Mouse (Mus musculus): ENCODE data around the gene Thap12.

Thap12 gene

GRCm38 (mm10) chr7:98702283-98703240 is at the start of gene Thap12:
Gene Thap12, plus strand, starts transcription at chr7:98703103.
- peak; percentile 98 to 99 for DNase-seq (ENCODE audit: low spot score in 2 of 2)

- peak; percentile 47 to 62 for DNase-seq (ENCODE audit: low spot score in 2 of 2)
Observed at GRCm38 (mm10) chr7:98655681-98656530, 47.0 kb upstream of the Thap12 start.

GRCm38 (mm10) chr7:98656531-98657221 is 46.2 kb upstream of the Thap12 start, which contains the start of gene Emsy:
Gene Emsy, minus strand, starts transcription at chr7:98656783.
- DNase-seq (ENCODE audit: low spot score in 2 of 2) = peak; percentile 75 to 82

GRCm38 (mm10) chr7:98665166-98665565 is 37.7 kb upstream of the Thap12 start:
- no peak for DNase-seq (ENCODE audit: low spot score in 2 of 2)

DNA sequence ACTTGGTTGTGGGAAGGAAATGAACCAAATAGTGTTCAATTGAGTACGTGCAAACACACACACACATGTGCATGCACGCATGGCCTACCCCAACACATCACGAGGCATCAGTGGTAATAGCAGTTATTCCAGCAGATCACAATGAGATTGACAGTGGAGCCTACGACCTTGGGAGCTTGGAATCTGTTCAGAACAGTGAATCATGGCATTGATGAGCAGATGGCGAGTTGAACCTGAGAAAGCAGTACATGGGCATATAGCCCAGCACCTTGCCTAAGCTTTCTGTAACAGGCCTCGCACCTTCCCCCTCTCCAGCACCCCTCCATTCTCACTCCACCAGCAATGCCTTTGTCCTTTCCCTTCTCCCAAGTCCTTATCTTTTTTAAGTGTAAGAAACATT is 37.2 kb upstream of the Thap12 start:
- no peak for DNase-seq (ENCODE audit: low spot score in 2 of 2)

- no peak for DNase-seq (ENCODE audit: low spot score in 2 of 2)
Observed at GRCm38 (mm10) chr7:98667956-98668746, 34.8 kb upstream of the Thap12 start.

- no peak for DNase-seq (ENCODE audit: low spot score in 2 of 2)
Observed at GRCm38 (mm10) chr7:98670831-98671230, 32.1 kb upstream of the Thap12 start.

- DNase-seq (ENCODE audit: low spot score in 2 of 2) = no peak
Observed at GRCm38 (mm10) chr7:98671416-98671815, 31.5 kb upstream of the Thap12 start.

DNA sequence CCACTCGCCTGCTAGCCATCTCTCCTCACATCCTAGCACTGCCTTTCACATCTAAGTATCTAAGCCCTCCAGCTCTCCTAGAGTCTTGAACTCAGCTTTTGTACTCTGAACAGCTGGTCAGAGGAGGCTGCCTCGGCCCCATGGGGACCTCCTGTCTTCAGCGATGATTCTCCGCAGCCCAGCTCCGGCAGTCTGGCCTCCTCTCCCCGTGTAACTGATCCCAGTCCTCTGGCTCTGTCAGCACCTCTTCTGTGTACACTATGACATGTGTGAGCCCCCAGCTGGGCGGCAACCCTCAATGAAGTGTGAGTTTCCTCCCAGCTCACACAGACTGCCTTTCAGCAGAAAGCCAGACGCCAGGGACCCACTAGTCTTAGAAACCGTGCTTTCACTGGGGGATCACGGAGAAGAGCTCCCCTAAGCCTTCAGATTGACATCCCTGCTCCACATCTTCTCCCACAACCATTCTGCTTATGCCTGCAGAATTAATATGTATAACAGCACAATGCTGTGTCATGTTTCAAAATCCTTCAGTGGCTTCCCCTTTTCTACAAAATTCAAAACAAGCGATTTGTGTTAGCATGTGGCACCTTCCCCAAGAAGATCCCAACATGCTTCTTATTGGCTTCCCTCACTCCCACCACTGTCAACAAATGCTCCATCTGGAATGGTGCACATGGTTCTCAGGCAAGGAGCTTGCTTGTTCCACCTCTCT is 30.5 kb upstream of the Thap12 start:
- no peak for DNase-seq (ENCODE audit: low spot score in 2 of 2)

DNA sequence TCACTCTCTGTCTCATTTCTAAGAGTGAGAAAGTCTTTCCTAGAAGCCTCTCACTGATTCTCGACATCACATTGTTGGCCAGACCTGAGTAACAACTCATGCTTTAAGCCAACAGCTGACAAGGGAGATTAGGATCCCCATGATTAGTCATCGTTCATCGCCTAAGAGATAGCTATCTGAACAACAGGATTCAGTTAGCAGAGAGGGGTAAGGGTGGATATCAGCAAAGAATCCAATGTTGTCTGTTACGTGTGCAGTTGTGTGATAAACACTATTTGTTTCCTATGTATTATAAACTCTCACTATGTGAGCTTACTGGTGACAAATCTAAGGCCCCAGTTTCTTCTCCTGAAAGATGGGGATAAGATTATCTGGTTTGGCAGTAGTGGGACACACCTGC is 28.6 kb upstream of the Thap12 start:
- DNase-seq (ENCODE audit: low spot score in 2 of 2) = no peak

DNA sequence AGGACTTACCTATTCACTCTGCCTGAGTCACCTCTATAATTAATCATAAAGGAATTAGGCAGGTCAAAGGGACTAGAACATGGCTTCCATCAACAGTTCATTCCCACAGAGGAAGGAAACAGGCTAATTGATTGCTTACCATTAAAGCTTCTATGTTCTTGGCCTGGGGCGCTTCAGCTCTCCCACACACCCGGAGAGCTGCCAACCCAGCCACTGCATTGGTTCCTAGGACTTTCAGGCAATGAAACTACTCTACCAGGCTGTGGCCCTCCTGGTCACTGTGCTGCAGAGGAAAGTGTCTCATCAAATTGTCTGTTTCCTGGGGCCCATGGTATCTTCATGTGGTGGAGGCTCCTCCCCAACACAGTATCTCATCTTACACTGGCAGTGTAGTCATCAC is 25.4 kb upstream of the Thap12 start:
- DNase-seq (ENCODE audit: low spot score in 2 of 2) = no peak

- no peak for DNase-seq (ENCODE audit: low spot score in 2 of 2)
Observed at GRCm38 (mm10) chr7:98678441-98678840, 24.5 kb upstream of the Thap12 start.

GRCm38 (mm10) chr7:98680691-98681090 is 22.2 kb upstream of the Thap12 start:
- no peak for DNase-seq (ENCODE audit: low spot score in 2 of 2)

DNA sequence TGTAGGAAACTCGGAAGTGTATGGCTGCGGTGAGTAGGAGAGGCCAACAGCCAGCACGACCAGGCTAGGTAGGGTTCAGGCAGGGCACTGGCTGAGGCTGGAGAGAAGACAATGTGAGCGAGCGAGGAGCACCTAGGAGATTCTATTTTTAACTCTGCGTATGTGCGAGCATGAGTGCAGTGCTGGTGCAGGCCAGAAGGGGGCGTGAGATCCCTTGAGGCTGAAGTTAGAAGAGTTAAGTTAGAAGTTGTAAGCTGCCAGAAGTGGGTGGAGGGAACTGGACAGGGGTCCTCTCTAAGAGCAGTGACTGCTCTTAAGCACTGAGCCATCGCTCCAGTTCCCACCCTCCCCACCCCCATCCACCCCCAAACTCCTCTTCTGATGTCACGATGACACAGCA is 20.1 kb upstream of the Thap12 start:
- DNase-seq (ENCODE audit: low spot score in 2 of 2) = no peak

DNA sequence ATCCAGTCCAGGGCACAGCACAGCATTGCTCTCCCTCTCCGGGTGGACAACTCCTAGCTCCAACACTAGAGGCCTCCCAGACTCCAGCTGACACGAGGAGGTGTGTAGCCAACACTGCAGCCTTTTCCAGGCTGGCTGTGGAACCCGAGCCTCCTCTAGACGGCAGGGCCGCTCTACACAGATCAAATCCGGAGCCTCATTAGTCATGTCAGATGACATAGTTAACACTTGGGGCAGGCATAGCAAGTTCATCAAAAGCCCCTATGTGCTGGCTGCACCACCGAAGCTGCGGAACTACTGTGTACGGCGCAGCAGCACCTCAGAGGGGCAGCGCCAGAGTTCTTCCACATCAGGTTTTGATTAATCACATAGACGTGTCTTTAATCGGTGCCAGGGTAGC is 17.0 kb upstream of the Thap12 start:
- DNase-seq (ENCODE audit: low spot score in 2 of 2) = no peak

DNA sequence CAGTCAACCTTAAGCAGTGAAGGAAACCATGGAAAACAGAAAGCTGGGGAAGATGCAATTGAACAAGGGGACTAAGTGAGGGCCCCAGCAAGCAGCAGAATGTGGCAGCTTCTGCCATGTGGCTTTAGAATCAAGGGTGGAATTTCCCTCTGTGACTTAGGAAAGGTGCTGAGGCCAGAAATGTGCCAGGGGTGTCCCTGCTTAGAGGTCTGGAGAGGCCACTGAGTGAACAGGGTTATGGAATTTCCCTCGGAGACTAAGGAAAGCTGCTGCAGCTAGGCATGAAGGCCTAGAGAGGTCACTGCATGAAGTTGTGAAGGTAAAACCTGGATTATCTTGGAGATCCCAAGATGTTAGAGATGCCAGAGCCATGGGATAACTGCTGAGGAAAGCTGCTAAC is 12.8 kb upstream of the Thap12 start:
- DNase-seq (ENCODE audit: low spot score in 2 of 2) = no peak

DNA sequence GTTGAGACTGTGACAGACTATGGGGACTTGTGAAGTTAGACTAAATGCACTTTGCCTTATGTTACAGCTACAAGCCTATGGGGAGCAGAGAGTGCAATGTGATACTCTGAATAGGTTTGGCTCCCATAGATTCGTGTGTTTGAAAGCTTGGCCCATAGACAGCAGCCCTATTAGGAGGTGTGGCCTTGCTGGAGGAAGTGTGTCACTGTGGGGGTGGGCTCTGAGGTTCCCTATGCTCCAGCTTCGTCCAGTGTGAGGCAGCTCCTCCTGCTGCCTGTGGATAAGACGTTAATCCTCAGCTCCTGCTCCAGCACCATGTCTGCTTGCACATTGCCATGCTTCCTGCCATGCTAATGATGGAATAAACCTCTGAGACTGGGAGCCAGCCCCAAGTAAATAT is 12.1 kb upstream of the Thap12 start:
- DNase-seq (ENCODE audit: low spot score in 2 of 2) = no peak

DNA sequence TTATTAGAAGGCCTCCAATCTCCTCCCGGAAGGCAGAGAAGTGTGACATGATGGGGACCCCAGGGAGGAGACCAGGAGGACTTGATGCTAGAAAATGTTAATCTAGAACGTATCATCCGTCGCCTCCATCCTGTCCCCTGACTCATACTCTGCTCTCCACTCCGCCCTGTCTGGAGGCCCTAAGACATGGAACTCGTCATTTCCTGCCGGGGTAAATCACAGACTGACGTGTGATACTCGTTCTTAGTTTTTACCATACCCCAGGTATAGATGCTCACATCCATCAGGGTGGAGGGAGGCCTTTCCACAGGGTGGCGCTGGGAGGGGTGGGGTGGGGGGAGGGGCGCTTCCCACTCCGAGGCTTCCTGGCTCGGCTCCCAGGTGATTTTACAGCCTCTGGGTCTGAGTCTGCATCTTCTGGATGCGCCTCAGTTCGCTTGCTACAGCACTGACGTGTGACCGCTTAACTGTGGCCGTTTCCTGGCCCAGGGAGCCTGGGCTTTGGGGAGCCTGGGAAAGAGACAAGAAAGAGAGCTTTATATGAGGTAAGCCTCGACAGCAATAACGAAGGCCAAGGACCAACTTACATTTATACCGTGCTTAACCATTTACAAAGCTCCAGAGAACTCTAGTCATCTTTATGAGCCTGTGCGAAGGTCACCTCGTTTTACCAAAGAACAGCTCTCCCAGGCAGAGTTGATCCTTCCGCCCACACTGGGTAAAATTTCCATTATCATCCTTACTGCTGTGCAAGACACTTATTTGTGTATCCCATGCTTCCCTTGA is 9.9 kb upstream of the Thap12 start:
- DNase-seq (ENCODE audit: low spot score in 2 of 2) = no peak

- peak in 1 of 2 experiments; percentile 18 for DNase-seq (ENCODE audit: low spot score in 2 of 2)
Observed at GRCm38 (mm10) chr7:98694046-98694445, 8.9 kb upstream of the Thap12 start.

GRCm38 (mm10) chr7:98697496-98697895 is 5.4 kb upstream of the Thap12 start:
- DNase-seq (ENCODE audit: low spot score in 2 of 2) = no peak

Measured in spleen, postnatal 14 days (tissue).